Mouse (Mus musculus): ENCODE measurements around the gene Fam120b.

Gene Fam120b

DNA sequence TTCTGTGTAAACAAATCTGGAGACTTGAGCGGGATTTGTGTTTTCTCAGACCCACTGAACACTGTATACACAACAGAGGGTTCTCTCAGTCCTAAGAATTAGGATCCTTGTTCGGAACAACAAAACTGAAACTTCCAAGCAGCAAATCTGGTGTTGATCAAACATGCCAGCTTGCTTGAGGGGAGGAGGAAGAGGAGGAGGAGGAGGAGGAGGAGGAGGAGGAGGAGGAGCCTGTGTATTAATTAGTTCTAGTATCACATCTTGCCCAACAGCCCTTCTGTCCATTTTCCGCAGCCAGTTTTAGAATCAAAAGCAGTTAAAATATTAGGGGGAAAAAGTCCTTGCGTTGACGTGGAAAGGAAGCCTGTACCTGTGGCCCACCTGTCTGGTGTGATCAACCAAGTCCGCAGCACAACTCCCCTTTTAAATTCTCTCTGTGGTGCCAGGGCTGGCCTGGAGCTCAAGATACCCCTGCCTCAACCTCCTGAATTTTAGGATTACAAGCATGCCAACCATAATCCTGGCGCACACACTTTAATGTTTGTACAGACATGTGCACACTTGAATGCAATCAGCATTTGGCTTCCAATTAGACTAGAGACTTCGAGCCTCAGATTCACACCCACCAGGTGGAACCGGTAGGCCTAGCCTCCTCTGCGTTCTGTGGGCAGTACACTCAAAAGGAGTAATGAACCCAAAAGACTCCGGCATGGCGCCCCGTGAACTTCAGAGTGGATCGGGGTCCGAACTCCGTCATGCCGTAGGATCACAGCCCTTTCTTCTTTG lies 16.1 kb upstream of the Fam120b start:
- DNase-seq (ENCODE audit: low spot score in 2 of 2), result peak in 1 of 2 experiments; percentile 28

DNA sequence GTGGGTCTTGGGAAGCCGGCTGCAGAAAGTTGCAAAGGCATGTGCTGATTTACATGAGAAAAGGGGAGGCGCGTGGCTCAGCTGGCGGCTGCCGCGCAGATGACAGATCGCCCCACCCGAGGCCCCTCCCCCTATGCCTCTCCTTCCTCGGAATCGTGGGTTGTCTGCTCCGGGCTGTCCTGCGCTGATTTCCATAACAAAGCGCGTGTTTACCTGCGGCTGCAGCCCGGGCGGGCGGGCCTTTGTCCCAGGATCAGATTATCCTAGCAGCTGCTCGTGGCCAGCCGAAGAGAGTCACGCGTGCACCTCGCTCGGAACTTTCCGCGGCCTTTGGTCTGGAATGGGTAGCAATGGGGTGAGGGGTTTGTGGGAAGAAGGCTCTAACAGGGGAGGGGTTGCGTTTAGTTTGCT lies 15.4 kb upstream of the Fam120b start:
- DNase-seq (ENCODE audit: low spot score in 2 of 2), result peak; percentile 42 to 52

DNA sequence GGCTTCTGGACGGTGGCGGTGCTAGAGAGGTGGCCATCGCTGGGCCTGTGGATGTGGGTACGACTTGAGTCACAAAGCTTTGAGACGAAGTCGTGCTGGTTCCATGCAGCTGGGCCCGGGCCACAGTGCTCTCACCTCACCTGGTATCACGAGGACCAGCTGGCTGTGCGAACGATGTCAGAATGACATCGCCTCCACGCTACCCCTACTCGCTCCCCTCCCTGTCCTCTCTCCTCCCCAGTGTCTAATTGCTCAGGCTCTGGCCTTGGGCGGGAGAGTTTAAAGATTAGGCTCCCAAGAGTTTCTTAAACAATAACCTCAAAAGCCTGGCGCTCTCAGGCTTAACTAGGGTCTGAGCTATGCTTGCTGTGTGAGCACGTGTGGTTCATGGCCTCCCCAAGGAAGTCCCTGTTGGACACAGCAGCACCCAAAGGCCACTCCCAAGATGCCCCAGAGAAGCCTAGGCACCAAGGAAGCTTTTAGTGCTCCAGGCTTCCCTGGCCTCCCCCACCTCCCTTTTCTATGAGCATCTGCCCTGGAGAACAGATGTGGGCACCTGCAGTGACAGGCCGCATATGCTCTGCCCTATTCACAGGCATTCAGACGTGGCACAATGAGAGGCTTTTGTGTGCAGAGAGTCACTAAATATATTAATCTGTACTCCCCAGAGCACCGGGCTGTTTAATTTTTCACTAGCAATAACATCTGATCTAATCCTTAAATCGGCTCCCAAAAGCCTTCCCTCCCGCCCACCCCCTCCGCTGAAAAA lies 14.7 kb upstream of the Fam120b start:
- no peak for DNase-seq (ENCODE audit: low spot score in 2 of 2)

DNA sequence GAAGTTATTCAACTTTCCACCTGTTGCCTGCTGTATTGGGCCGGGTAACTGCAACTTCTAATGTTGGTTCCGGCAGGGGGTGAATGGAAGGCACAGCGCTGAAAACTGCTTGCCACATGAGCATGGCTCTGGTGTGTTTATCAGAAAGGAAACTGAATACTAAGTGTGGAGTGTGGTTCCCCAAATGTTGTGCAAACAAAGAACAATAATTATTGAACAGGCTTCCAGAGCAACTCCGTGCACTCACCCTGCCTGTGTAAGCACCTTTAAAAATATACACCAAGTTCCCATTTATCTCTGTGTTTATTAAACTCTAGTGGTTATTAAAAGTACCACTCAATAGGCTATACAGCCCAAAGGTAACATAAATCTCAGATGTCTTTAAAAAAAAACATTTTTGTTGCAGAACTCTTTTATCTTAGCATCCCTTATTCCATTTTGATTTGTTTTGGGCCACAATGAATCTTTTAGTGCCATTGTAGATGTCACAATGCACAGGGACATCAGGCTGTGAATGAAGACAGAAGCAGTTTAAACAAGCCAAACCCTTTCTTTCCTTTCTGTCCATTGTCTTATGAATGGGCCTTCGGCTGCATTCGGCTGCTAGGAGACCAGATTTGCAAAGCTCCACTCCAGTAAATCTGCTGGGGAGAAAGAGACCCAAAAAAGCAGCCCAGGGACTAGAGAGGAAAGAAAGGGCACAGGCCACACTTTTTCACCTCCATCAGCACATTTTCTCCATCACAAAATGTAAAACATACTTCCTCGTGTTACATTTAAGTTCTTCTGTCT lies 13.9 kb upstream of the Fam120b start:
- no peak for DNase-seq (ENCODE audit: low spot score in 2 of 2)

DNA sequence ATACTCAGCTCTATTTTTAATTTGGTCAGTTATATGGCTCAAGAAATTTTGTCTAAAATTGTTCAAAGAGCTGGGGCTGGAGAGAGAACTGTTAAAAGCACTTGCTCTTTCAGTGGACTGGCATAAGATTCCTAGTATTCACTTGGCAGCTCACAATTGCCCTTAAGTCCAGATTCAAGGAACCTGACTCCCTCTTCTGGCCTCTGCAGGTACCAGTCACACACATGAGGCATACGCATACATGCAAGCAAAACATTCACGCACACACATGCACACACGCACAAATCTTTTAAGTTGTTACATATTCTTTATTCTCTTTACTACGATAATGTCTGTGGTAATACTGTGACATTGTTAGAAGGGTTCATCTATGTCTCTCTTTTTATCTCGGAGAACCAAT lies 12.6 kb upstream of the Fam120b start:
- no peak for DNase-seq (ENCODE audit: low spot score in 2 of 2)

DNA sequence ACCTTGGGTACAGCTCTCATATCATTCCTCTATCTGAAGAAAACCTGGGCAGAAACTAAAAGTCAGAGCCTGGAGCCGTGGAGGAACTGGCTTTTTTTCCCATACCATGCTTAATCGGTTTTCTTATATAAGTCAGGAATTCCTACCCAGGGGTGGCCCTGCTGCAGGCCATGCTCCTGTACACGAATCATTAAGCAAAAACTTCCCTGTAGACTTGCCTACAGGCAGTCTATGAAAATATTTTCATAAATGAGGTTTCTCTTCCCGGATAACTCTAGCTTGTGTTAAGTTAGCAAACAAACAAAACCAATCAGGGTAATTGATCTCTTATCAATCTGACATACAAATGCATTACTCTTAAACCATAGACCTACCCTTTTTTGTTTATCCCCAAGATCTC lies 7.1 kb upstream of the Fam120b start:
- no peak for DNase-seq (ENCODE audit: low spot score in 2 of 2)

DNA sequence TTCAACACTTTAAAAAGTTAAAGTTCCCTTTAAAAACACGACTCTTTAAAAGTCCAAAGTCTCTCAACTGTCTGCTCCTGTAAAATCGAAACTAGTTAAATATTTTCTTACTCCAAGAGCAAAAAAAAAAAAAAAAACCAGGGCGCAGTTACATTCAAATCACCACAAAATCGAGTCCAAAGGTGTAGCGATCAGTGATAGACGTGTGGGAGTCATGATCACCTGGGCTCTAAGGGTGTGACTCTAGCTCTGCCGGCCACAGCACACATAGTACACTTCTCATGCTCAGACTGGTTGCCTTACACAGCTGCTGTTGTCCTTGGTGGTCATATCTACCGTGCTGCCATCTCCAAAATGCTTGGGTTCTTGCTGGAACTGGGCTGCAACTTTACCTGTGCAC lies 6.6 kb upstream of the Fam120b start:
- DNase-seq (ENCODE audit: low spot score in 2 of 2), result no peak

DNA sequence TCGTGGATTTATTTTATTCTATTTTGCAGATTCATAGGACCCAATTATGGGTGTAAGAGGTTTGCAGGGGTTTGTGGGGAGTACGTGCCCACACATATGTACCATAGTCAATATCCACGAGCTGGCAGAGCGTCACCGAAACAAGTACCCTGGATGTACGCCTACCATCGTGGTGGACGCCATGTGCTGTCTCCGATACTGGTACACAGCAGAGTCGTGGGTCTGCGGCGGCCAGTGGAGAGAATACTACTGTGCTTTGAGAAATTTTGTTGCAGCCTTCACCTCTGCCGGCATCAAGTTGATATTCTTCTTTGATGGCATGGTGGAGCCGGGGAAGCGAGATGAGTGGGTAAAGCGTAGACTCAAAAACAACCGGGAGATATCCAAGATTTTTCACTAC lies 5.7 kb downstream of the Fam120b start:
- DNase-seq (ENCODE audit: low spot score in 2 of 2), result no peak

DNA sequence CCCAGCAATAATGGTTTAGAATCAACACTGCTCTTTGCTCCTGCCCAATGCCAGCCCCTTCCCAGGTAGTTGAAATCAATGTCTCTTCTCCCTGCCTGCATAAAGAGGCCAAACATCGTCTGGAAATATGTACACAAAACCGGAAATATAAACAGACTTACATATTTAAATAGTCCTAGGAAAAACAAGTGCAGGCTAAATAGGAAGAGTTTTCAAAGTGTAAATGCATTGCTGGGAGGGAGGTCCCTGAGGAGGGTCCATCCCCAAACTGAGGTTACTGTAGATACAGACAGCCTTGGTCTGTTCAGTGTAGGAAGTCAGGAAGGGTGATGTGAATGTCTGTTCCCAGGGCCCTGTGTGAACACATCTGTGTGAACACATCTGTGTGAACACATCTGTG lies 10.6 kb downstream of the Fam120b start:
- no peak for DNase-seq (ENCODE audit: low spot score in 2 of 2)

DNA sequence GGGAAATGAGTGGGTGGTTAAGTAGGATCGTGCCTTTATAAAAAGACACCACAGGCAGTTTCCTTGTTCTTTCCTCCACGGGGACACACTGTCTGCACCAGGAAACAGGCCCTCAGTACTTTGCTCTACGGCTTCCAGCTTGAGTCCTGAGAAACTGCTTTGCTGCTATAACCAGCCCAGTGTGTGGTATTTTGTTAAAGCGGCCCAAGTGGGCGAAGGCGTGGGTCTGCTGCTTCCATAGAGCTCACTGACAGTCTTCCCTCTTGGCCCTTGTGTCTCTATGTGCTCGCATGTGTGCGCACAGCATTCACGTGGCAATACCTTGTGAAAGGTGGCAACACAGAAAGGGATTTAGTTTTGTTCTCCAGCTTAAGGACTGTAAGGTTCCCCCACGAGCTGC lies 13.3 kb downstream of the Fam120b start:
- DNase-seq (ENCODE audit: low spot score in 2 of 2), result no peak

DNA sequence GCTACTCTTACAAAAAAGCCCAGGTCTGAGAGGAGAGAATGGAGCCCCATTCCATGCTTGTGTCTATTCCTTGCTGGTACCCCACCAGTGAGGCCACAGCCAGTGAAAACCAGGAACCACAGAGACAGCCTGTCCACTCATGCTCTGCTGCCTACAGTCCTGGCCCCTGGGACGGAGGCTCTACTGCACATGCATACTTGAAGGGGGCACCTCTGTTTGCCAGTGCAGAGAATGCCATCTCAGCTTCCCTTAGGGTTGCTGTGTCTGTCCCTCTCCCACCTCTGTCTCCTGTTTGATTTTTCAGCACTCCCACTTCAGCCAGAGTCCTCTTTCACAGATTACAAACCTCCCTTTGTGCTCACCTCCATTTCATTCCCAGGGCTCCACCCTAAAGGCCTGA lies 14.9 kb downstream of the Fam120b start:
- DNase-seq (ENCODE audit: low spot score in 2 of 2), result no peak

DNA sequence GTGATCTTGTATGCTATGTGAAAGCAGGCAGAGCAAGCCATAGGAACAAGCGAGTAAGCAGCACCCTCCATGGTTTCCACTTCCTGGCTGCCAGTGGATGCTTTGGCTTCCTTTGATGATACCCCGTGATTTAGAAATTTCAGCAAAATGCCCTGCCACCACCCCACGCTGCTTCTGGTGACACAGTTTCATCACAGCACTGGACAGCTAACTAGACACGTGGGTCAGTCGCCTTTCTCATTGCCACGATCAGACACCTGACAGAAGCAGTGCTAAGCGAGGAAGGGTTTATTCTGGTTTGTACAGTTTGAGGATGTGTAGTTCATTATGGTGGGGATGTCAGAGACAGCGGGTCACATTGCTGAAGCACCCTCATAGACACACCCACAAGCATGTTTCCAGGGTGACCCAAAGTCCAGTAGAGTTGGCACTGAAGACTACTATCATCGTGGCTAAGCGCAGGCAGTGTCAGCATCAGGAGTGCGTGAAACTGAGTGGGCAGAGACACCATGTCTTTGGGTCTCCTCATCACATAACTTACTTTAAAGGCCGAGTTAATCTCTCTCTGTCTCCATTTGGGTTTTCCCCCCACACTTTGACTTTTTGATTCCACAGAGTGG lies 20.7 kb downstream of the Fam120b start:
- DNase-seq (ENCODE audit: low spot score in 2 of 2), result no peak

DNA sequence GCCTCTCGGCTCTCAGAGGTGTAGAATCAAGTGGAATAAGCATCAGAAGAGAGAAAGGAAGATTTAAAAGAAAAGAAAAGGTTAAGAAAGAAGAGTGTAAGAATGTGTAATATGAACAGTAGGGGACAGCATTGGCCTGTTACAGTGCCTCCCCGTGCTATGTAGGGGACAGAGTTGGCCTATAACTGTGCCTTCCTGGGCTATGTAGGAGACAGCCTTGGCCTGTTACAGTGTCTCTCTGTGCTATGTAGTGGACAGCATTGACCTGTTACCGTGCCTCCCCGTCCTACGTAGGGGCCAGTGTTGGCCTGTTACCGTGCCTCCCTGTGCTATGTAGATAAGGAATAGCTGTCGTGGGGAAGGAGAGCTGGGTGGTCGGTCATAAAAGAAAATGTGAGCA lies 23.5 kb downstream of the Fam120b start:
- no peak for DNase-seq (ENCODE audit: low spot score in 2 of 2)

DNA sequence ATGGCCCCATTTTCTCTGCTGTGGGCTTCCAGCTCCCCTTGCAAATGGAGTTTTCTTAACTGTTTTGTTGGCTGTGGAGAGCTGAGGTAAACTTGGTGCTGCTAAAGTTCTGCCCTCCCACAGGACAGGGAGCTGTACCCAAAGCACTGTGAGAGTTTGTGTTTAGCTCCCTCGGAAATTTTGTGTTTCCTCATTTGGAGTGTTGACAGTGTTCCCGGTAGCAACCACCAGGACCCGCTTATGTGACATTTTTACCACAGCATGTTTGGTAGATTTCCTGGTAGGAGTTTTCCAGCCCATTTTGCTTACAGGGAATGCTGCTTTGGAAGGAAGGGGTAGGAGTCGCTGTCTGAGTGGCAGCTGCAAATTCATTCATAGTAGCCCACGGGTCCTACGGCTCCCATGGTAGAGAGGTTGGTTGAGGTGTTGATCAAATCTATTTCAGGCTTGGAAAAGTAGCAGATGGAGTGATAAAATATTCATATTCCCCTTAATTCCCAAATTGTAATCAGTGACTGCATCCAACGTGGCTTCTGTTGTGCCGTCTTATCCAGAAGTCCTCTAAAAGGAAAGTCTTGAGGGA lies 24.1 kb downstream of the Fam120b start:
- DNase-seq (ENCODE audit: low spot score in 2 of 2), result no peak

DNA sequence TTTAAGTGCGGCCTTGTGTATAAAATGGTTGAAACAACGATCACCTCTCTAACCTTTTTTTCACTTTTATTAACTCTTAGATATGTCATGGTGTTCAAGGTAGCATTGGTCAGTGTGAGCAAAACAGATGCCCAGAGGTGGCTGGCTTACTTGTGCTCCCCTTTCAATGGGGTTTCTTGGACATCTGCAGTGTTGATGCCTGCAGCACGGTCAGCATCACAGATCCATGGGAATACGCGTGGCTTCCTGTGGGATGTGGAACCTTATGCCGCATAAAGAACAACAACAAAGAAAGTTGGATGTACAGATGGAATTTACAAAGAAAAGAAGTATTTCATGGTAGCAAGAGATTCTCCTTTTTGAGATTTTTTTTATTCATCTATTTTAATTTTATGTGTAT lies 25.4 kb downstream of the Fam120b start:
- DNase-seq (ENCODE audit: low spot score in 2 of 2), result no peak

DNA sequence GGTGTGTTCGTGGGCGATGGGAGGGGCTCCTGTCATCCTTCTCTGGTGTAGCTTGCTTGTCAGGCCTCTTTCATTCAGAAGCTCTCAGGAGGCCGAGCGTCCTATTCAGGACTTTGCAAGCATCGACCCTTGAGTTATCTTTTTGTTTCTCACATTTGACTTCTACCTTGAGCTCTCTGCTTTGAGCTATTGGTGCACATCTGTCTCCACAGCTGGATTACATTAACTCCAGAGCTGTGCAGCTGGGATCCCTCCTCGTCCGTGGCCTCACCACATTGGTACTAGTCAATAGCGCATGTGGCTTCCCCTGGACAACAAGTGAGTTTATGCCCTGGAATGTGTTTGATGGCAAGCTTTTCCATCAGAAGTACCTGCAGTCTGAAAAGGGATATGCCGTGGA lies 26.7 kb downstream of the Fam120b start:
- no peak for DNase-seq (ENCODE audit: low spot score in 2 of 2)

DNA sequence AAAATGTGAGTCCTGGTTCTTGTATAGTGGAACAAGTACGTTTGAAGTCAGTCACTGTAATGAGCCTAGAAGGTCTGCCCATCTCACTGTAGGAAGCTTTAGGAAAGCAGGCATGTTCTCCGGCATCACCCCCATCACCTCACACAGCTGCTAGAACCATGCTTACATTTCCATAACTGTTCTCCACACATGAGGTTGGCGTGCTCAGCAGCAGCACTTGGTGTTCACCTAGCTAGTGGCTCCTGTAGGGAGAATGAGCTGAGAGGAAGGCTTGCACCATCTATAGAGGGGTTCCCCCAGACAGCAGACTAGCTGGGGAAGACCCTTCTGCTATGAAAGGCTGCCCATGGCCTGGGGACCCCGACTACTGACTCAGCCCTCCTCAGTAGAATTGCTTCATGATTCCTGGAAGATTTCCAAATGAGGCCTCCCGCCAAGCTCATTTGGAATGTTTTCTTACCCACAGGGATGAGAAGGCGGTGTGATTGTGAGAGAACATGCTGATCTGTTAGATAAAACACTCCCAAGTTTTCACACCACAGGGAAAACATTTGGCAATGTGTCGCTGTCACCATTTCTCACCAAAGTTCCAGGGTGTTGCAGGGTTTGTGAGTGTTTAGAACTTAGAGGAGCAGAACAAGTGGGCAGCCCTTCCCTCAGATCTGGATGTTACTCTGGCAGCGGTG lies 27.2 kb downstream of the Fam120b start:
- no peak for DNase-seq (ENCODE audit: low spot score in 2 of 2)

DNA sequence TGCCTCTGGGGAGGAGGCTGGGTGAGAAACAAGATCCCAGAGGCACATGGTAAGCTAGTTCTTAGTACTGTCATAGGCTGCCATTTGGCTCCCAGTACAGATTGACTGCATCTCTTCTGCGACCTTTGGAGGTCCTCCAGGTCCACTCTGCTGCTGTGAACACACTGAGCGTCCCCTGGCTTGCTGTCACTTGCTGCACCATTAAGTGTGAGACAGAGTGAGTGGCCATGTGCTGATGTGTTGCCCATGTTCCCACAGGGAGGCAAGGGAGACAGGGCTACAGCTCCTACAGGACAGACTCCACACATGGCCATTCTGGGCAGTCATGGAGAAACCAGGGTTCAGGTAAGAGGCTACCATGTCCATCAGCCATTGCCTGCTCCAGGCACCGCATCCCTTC lies 29.9 kb downstream of the Fam120b start:
- DNase-seq (ENCODE audit: low spot score in 2 of 2), result no peak

DNA sequence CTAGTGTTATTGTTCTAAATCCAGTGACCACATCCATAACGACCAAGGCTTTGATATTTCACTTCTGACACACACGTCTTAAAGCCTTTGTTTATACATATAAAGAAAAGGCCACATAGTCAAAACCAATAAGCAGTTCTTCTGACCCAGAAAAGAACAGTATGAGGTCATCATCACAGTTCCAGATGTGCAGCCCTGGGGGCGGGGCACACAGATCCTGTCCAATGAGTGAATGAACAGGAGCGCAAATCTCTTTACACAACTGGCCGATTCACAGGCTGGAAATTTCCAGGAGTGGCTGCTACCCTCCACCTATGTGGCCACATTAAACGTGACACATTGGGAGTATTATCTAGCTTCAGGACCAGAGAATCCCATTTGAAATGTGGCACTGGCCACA lies 33.4 kb downstream of the Fam120b start:
- DNase-seq (ENCODE audit: low spot score in 2 of 2), result no peak

DNA sequence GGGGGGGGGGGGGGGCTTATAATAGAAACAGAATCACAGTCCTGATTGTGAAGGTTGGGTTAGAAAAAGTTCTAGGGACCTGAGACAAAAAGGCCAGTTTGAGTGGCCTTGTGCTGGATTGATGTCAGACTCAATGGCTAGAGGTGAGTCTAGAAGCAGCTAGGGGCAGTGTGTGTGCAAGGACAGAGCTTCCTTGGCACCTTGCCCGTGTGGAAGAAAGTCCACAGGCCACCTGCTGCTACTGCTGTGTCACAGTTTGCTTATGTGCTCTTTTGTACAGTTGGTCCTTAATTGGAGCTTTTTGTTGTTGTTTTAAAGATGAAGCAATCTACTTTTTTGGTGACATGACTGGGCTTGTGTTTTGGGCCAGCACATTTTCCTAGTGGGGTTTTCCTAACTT lies 33.9 kb downstream of the Fam120b start:
- DNase-seq (ENCODE audit: low spot score in 2 of 2), result no peak

DNA sequence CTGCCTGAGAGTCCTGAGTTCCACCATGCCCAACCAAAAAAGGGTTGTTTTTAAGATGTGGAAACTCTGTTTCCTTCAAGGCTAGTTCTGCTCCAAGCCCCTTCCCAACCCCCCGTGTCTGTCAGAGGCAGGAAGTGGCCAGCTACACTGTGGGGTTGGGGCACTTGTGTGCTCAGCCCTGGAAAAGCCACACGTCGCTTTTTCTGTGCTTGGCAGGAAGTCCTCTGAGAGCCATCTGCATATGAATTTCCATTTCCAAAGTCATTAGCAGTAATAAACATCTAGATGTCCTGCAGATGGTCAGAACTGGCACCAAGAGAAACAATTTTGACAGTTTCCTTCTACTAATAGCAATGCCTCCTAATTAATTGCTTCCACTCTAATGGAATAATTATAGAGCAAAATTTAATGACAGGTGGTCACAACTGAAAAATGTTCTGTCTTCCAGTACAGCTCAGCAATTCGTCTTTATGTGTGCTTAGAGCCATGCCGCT lies 35.1 kb downstream of the Fam120b start:
- DNase-seq (ENCODE audit: low spot score in 2 of 2), result no peak
